Mouse (Mus musculus): ENCODE data around the gene Gm36210.
"Not testable (repeated sequence)": the region's sequence is repeated elsewhere in the genome, so short reads cannot be mapped to it uniquely, and the experiment has no call there.

Gm36210 gene

DNA sequence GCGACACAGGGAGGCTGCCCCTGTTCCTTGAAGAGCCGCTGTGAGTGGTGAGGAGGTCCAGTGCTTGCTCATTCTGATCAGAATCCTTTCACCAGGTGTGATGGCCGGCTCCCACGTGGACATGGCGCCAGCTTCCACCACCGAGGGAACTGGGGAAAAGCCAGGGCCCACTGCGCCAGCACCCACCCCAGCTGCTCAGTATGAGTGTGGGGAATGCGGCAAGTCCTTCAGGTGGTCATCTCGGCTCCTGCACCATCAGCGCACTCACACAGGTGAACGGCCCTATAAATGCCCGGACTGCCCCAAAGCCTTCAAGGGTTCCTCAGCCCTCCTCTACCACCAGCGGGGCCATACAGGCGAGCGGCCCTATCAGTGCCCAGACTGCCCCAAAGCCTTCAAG, 12.4 kb upstream of the Gm36210 start:
- Histone ChIP-seq H3K36me3 (ENCODE audit: control insufficient read depth, insufficient read depth, low read length, poor library complexity, severe bottlenecking) (peaks cover 3% of the 10 kb centered on the region), H3K27me3 (ENCODE audit: control insufficient read depth, insufficient read depth, low read length, poor library complexity, severe bottlenecking) (no peaks in the 10 kb centered on the region)
- no peak for DNase-seq (ENCODE audit: low read depth, low spot score)

DNA sequence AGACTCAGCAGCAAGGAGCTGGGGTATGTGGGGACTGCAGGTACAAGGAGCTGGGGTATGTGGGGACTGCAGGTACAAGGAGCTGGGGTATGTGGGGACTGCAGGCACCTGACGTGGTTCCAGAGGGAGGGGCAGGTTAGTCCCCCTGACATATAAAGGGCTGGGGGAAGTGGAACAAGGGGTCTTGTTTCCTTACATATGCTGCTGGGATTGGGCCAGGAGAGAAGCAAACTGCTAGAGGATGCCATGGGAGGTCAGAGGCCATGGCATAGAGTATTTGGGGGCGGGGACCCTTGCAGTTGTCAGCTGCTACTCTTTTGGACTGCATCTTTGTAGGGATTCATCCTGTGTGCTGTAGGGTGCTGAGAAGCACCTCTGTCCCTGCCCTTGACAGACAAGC, 11.2 kb upstream of the Gm36210 start:
- Histone ChIP-seq H3K27me3 (ENCODE audit: control insufficient read depth, insufficient read depth, low read length, poor library complexity, severe bottlenecking) (no peaks in the 10 kb centered on the region), H3K36me3 (ENCODE audit: control insufficient read depth, insufficient read depth, low read length, poor library complexity, severe bottlenecking) (peaks cover 3% of the 10 kb centered on the region)
- no peak for DNase-seq (ENCODE audit: low read depth, low spot score)

DNA sequence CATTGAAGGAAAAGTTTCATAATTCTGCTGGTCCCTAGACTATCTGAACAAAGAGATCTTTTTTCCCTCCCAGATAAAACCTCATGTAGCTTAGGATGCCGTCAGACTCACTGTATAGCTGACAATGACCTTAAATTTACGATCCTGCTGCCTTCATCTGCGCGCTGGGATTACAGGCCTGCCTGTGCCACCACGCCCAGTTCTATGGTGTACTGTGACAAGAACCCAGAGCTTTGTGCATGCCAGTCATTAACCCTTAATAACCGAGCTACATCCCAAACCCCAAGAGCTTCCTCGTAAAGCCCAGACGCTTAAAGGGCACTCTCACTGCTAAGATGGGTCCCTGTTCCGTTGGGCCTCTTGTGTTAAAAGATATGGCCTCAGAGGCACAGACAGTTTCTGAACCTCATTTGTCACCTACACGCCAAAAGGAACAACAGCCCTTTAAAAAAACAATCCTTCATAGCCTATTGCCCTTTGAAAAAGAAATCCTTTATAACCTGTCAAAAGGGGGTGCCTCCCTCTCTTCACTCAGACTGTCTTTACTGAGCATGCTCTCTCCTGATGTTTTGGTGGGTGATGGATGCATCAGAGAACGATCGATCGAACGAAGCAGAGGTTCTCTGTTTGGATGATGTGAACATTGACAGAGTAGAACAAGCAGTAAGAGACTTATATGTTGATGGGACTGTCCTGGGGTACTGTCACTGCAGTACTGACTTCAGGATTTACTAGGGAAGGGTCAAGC, 9.5 kb upstream of the Gm36210 start:
- H3K36me3 ChIP-seq (ENCODE audit: control insufficient read depth, insufficient read depth, low read length, poor library complexity, severe bottlenecking) = peaks cover 3% of the 10 kb centered on the region
- no peak for DNase-seq (ENCODE audit: low read depth, low spot score)
- no peaks in the 10 kb centered on the region for H3K27me3 ChIP-seq (ENCODE audit: control insufficient read depth, insufficient read depth, low read length, poor library complexity, severe bottlenecking)

DNA sequence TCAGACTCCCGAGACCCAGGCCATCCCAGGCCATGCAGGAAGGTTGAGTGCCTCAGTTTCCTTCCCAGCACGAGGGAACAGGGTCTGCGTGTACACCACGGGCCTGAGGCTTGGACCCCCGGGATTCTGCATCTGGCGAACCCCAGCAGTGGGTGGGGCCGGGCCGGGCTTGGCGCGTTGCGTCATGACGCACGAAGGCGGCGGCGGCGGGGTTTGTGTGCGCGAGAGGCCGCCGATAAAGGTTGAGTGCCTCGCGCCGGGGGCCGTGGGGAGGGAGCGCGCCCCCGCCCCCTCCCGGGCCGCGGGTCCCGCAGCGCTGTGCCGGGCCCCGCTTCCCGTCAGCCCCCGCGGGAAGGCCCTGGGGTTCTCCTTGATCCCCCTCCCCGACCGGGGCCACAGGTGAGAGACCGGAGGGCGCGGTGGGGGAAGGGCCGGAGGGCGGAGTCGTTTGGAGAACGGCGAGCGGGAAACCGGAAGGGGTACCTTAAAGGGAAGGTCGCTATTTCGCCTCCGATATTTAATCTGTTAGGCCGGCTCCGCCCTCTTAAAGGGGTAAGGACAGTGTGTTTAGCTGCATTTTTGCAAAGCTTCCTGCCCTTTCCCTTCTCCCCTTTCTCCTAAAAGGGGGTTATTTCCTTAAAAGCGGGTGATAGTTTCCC, 8.8 kb upstream of the Gm36210 start, which contains the start of gene Zfp628:
Gene Zfp628 (plus strand): TSS at position 211 of the 659 bp plus-strand sequence.
- DNase-seq (ENCODE audit: low read depth, low spot score) = peak; percentile 95
- Histone ChIP-seq H3K27me3 (ENCODE audit: control insufficient read depth, insufficient read depth, low read length, poor library complexity, severe bottlenecking) (no peaks in the 10 kb centered on the region), H3K36me3 (ENCODE audit: control insufficient read depth, insufficient read depth, low read length, poor library complexity, severe bottlenecking) (peaks cover 3% of the 10 kb centered on the region)

DNA sequence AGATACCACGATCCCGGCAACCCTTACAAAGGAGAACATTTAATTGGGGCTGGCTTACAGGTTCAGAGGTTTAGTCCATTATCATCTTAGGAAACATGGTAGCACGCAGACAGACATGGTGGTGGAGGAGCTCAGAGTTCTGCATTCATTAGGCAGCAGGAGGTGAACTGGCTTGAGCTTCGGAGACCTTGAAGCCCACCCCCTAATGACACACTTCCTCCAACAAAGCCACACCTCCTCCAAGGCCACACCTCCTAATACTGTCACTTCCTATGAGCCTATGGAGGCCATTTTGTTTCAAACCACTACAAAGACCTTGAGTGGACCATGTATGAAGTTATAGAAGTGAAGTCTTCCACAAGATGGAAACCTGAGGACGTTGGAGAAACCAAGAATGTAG, 5.9 kb upstream of the Gm36210 start:
- DNase-seq (ENCODE audit: low read depth, low spot score) = no peak
- no peaks in the 10 kb centered on the region for H3K36me3 ChIP-seq (ENCODE audit: control insufficient read depth, insufficient read depth, low read length, poor library complexity, severe bottlenecking)
- no peaks in the 10 kb centered on the region for H3K27me3 ChIP-seq (ENCODE audit: control insufficient read depth, insufficient read depth, low read length, poor library complexity, severe bottlenecking)

DNA sequence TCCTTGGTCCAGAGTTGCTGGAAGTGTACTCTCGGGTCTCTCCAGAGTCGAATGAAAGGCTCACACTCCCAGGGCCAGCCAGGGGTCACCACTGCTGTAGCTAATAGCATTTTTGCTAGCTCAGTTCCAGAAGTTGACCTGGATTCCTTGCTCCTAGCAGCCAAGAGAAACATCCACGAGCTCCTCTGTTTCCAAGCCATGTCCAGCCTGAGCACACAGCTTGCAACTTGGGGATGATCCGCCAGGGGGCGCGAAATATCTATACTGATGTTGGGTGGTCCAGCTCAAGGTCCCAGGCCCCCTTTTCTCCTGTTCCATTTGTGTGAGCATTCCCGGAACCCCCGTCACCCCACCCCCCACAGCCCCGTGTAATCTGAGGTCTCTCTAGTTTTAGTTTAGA, 5.2 kb upstream of the Gm36210 start:
- Histone ChIP-seq H3K36me3 (ENCODE audit: control insufficient read depth, insufficient read depth, low read length, poor library complexity, severe bottlenecking) (no peaks in the 10 kb centered on the region), H3K27me3 (ENCODE audit: control insufficient read depth, insufficient read depth, low read length, poor library complexity, severe bottlenecking) (no peaks in the 10 kb centered on the region)
- DNase-seq (ENCODE audit: low read depth, low spot score) = peak; percentile 54

DNA sequence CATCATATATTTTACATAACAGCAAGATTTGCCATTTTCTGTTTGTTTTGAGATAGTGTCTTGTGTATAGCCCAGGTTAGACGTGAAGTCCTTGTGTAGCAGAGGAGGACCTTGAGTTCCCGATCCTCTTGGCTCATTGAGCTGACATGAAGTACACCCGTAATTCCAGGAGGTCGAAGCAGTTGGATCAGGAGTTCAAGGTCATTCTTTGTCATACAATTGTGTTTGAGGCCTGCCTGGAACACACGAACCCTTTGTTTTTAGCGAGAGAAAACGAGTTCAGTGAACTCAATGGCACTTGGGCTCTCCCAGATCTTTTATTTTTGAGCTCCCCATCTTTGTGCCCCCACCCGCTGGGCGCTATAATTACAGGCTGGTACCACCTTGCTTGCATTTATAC, 3.9 kb downstream of the Gm36210 start:
- no peaks in the 10 kb centered on the region for H3K36me3 ChIP-seq (ENCODE audit: control insufficient read depth, insufficient read depth, low read length, poor library complexity, severe bottlenecking)
- no peak for DNase-seq (ENCODE audit: low read depth, low spot score)
- H3K27me3 ChIP-seq (ENCODE audit: control insufficient read depth, insufficient read depth, low read length, poor library complexity, severe bottlenecking) = peaks cover 2% of the 10 kb centered on the region; the same call in 1 of the 2 replicates

DNA sequence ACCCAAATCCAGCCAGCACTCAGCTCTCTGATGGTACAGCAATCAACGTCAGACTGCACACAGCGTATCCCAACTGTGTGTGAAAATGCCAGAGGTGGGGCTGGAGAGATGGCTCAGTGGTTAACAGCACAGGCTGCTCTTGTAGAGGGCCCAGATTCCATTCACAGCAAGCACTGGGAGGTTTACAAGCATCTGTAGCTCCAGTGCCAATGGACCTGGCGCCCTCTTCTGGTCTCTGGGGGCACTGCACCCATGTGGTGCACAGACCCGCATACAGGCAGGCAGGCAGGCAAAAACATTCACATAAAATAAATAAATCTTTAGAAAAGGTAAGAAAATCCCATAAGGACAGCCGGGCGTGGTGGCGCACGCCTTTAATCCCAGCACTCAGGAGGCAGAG, 5.1 kb downstream of the Gm36210 start:
- peaks cover 2% of the 10 kb centered on the region; the same call in 1 of the 2 replicates for H3K27me3 ChIP-seq (ENCODE audit: control insufficient read depth, insufficient read depth, low read length, poor library complexity, severe bottlenecking)
- peak; percentile 53 for DNase-seq (ENCODE audit: low read depth, low spot score)

DNA sequence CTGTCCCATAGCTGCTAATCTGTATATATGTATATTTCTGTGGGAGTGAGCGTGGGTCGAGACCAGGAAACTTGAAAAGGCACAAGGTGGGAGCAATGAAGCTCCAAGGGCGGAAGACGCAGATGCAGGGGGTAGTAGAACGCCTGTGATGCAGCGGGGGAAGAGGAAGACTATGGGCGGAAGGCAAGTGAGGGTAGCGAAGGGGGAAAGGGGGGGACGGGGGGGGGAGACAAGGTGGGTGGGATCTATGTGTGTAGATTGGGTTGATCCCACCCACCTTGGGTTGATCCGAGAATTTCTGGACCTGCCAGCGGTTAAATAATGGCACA, 5.8 kb downstream of the Gm36210 start:
- Histone ChIP-seq H3K27me3 (ENCODE audit: control insufficient read depth, insufficient read depth, low read length, poor library complexity, severe bottlenecking) (peaks cover 2% of the 10 kb centered on the region; the same call in 1 of the 2 replicates), H3K36me3 (ENCODE audit: control insufficient read depth, insufficient read depth, low read length, poor library complexity, severe bottlenecking) (no peaks in the 10 kb centered on the region)
- no peak for DNase-seq (ENCODE audit: low read depth, low spot score)

More for the DNA sequence above, 5.1 kb downstream of the Gm36210 start:
- no peaks in the 10 kb centered on the region for H3K36me3 ChIP-seq (ENCODE audit: control insufficient read depth, insufficient read depth, low read length, poor library complexity, severe bottlenecking)

DNA sequence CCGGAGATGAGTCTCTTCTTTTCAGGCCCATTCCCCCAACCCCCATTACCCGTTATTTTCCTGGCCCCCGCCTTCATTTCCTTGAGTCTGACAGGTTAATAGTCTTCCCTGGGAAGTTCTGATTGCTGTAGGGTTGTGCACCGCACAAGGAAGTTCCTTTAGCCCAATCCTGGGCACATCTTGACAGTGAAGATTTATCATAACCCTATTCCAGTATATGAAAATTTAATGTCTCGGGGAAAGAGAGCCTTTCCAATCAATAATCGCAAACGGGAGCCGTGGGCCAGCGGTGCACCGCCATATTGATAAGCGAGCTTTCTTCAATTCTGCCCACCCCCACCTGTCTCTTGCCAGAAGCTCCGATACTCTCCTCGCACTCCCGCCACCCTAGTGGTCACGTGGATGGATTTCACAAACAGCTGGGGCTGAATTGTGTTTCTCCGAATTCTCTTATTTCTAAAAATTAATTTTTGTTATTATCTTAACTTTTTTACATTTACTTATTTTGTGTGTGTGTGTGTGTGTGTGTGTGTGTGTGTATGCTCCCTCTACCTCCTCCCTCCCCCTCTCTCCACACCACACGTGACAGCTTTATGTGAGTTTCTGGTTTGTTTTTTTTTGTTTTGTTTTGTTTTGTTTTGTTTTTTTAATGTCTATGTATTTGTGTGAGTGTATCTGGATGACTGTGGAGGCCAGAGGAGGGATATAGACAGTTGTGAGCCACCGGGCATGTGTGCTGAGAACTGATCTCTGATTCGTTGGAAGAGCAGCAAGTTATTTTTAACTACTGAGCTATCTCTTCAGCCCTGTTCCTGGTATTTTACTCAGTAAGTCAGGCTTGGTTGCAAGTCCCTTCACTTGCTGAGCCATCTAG, 6.4 kb downstream of the Gm36210 start:
- no peaks in the 10 kb centered on the region for H3K36me3 ChIP-seq (ENCODE audit: control insufficient read depth, insufficient read depth, low read length, poor library complexity, severe bottlenecking)
- H3K27me3 ChIP-seq (ENCODE audit: control insufficient read depth, insufficient read depth, low read length, poor library complexity, severe bottlenecking) = peaks cover 2% of the 10 kb centered on the region; the same call in 1 of the 2 replicates
- DNase-seq (ENCODE audit: low read depth, low spot score) = no peak

DNA sequence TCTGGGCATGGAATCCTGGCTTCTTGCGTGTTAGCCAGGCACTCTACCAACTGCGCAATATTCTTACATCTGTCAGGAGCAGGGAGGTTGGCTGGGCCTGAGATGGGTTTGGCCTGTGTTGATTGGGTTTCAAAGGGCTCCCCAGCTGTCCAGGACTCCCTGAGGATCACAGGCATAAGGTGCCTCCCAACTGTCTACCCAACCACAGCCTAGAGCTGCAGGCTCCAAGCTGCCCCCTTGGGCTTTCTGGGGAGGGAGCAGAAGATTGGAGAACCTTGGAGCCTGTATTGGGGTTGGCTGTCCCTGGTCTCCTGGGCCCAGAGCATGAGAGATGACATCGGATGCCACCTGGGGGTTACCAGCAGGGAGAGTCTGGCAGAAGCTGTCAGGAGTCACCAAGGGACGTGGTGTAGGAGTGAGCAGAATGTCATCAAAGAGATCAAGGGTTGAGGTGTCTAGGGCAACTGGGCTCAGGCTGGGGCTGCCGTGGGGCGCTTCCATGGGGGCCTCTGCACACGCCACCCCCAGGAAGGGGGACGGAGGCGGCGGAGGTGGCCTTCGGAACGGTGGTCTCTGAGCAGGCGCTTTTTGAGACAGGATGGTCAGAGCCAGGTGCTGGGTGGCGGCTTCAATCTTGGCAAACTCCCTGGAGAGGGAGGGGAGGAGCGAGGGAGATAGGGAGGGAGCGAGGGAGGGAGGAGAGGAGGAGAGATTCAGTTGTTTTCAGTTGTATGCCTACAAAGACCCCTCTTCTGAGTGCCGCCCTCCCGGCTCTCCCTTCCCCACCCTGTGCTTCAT, 7.3 kb downstream of the Gm36210 start:
- peaks cover 2% of the 10 kb centered on the region; the same call in 1 of the 2 replicates for H3K27me3 ChIP-seq (ENCODE audit: control insufficient read depth, insufficient read depth, low read length, poor library complexity, severe bottlenecking)
- no peaks in the 10 kb centered on the region for H3K36me3 ChIP-seq (ENCODE audit: control insufficient read depth, insufficient read depth, low read length, poor library complexity, severe bottlenecking)
- DNase-seq (ENCODE audit: low read depth, low spot score) = no peak

DNA sequence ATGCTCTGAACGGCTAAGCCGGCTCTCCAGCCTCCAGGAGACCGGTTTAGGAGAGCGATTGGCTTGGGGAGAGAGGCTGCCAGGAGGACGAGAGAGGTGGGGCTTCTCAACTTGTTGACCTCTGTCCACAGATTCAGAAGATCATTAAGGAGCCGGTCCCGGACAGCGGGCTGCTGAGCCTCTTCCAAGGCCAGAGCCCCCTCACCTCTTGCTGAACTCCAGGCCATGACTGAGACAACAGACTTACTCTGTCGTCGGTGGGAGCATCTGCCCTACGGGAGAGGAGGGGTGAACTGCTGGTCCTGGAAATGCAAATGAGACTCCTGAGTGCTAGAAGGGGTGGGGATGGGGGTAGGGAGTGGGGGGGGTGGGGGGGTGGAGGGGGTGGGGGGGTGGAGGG, 11.1 kb downstream of the Gm36210 start:
- DNase-seq (ENCODE audit: low read depth, low spot score) = no peak
- peaks cover 2% of the 10 kb centered on the region; the same call in 1 of the 2 replicates for H3K36me3 ChIP-seq (ENCODE audit: control insufficient read depth, insufficient read depth, low read length, poor library complexity, severe bottlenecking)
- no peaks in the 10 kb centered on the region for H3K27me3 ChIP-seq (ENCODE audit: control insufficient read depth, insufficient read depth, low read length, poor library complexity, severe bottlenecking)

DNA sequence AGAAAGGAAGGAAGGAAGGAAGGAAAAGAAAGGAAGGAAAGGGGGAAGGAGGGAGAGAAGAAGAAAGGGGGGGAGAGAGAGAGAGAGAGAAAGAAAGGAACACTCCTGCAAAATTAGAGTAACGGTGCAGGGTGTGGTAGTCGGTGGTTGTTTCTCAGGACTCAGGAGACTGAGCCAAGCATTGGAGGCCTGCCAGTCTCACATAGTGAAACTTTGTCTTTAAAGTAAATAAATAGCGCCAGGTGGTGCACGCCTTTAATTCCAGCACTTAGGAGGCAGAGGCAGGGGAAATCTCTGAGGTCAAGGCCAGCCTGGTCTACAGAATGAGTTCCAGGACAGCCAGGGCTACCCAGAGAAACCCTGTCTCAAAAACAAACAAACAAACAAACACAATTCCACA, 19.6 kb downstream of the Gm36210 start:
- no peak for DNase-seq (ENCODE audit: low read depth, low spot score)
- H3K27me3 ChIP-seq (ENCODE audit: control insufficient read depth, insufficient read depth, low read length, poor library complexity, severe bottlenecking) = no peaks in the 10 kb centered on the region
- H3K36me3 ChIP-seq (ENCODE audit: control insufficient read depth, insufficient read depth, low read length, poor library complexity, severe bottlenecking) = no peaks in the 10 kb centered on the region

DNA sequence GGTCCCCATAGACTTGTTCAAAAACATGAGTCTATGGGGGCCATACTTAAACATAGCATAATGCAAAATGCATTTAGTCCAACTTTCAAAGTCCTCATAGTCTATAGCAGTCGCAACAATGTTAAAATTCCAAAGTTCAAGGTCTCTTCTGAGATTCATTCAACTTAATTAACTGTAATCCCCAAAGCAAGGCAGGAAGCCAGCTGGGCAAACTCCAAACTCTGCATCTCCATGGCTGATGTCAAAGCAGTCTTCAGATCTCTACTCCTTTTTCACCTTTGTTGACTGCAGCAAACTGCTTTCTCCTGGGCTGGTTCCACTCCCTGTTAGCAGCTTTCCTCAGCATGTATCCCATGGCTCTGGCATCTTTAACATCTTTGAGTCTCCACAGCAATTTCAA, 27.3 kb downstream of the Gm36210 start:
- H3K27me3 ChIP-seq (ENCODE audit: control insufficient read depth, insufficient read depth, low read length, poor library complexity, severe bottlenecking); H3K36me3 ChIP-seq (ENCODE audit: control insufficient read depth, insufficient read depth, low read length, poor library complexity, severe bottlenecking); DNase-seq (ENCODE audit: low read depth, low spot score): not testable (repeated sequence)

Data from splenic B cell, adult 2 months (primary cell).